Mouse (Mus musculus): ENCODE results near the gene Txnip. TPM values are rescaled to one million over a fixed set of nuclear protein-coding genes. Genes with fewer than 3 reads are reported as not detected.
A peak's percentile ranks its signal among the peaks of the same experiment; 100 is the strongest.

Gene Txnip
- polyA plus RNA-seq, 1 experiment: 719 TPM

DNA sequence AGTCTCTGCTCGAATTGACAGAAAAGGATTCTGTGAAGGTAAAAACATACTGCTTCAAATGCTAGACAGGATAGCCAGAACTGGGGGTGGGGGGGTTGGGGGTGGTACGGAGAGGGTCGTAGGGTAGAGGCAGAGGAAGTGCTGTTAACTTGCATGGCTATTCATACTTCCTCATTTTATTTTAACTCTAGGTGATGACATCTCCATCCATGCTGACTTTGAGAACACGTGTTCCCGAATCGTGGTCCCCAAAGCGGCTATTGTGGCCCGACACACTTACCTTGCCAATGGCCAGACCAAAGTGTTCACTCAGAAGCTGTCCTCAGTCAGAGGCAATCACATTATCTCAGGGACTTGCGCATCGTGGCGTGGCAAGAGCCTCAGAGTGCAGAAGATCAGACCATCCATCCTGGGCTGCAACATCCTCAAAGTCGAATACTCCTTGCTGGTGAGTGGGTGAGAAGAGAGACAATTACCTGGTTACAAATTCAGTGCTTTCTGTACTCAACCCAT, 1.7 kb downstream of the Txnip start:
- H3K36me3 ChIP-seq (ENCODE audit: control insufficient read depth, insufficient read depth, low read length): peaks cover 26% of the 10 kb centered on the region
- WGBS: 6% methylated on average over 12 of the region's 12 CpGs
- peak overlapping the region; percentile 88 for H3K4me3 ChIP-seq (ENCODE audit: control insufficient read depth, insufficient read depth, low read length)
- no peaks in the 10 kb centered on the region for H3K27me3 ChIP-seq (ENCODE audit: control insufficient read depth, insufficient read depth, low read length)
- H3K27ac ChIP-seq (ENCODE audit: control insufficient read depth, insufficient read depth, low read length): peak overlapping the region; percentile 6; the same call in 1 of the 2 replicates
- H3K4me1 ChIP-seq (replicated peaks; ENCODE audit: control insufficient read depth, insufficient read depth, low read length): peaks cover 50% of the 10 kb centered on the region
- no peak for DNase-seq
- TF ChIP-seq CTCF (IDR thresholded peaks at IDR 0.05; ENCODE audit: borderline replicate concordance, control insufficient read depth, extremely low read depth, insufficient read depth, low read length, poor library complexity): no peak
- TF ChIP-seq POLR2A (IDR thresholded peaks at IDR 0.05; ENCODE audit: control insufficient read depth, extremely low read depth, insufficient read depth, low read length, poor library complexity): no peak

- H3K36me3 ChIP-seq (ENCODE audit: control insufficient read depth, insufficient read depth, low read length): peaks cover 26% of the 10 kb centered on the region
- no peaks in the 10 kb centered on the region for H3K27me3 ChIP-seq (ENCODE audit: control insufficient read depth, insufficient read depth, low read length)
- peaks cover 52% of the 10 kb centered on the region for H3K4me1 ChIP-seq (replicated peaks; ENCODE audit: control insufficient read depth, insufficient read depth, low read length)
- H3K4me3 ChIP-seq (ENCODE audit: control insufficient read depth, insufficient read depth, low read length): peak overlapping the region; percentile 88
- 55% methylated on average over 23 of the region's 23 CpGs for WGBS
- DNase-seq: no peak
- TF ChIP-seq POLR2A (IDR thresholded peaks at IDR 0.05; ENCODE audit: control insufficient read depth, extremely low read depth, insufficient read depth, low read length, poor library complexity) (no peak), CTCF (IDR thresholded peaks at IDR 0.05; ENCODE audit: borderline replicate concordance, control insufficient read depth, extremely low read depth, insufficient read depth, low read length, poor library complexity) (no peak)
- H3K27ac ChIP-seq (ENCODE audit: control insufficient read depth, insufficient read depth, low read length): no peak overlapping the region; the same call in 1 of the 2 replicates
Observed at GRCm38 (mm10) chr3:96559911-96560850, 2.4 kb downstream of the Txnip start.

- 79% methylated on average over 9 of the region's 9 CpGs for WGBS
- DNase-seq: no peak
- H3K36me3 ChIP-seq (ENCODE audit: control insufficient read depth, insufficient read depth, low read length): peaks cover 26% of the 10 kb centered on the region
- H3K27ac ChIP-seq (ENCODE audit: control insufficient read depth, insufficient read depth, low read length): no peak overlapping the region
- peaks cover 49% of the 10 kb centered on the region for H3K4me1 ChIP-seq (replicated peaks; ENCODE audit: control insufficient read depth, insufficient read depth, low read length)
- peak overlapping the region; percentile 17 for H3K4me3 ChIP-seq (ENCODE audit: control insufficient read depth, insufficient read depth, low read length)
- H3K27me3 ChIP-seq (ENCODE audit: control insufficient read depth, insufficient read depth, low read length): no peaks in the 10 kb centered on the region
- TF ChIP-seq POLR2A (IDR thresholded peaks at IDR 0.05; ENCODE audit: control insufficient read depth, extremely low read depth, insufficient read depth, low read length, poor library complexity) (no peak), CTCF (IDR thresholded peaks at IDR 0.05; ENCODE audit: borderline replicate concordance, control insufficient read depth, extremely low read depth, insufficient read depth, low read length, poor library complexity) (no peak)
Observed at GRCm38 (mm10) chr3:96560881-96561668, 3.3 kb downstream of the Txnip start.

DNA sequence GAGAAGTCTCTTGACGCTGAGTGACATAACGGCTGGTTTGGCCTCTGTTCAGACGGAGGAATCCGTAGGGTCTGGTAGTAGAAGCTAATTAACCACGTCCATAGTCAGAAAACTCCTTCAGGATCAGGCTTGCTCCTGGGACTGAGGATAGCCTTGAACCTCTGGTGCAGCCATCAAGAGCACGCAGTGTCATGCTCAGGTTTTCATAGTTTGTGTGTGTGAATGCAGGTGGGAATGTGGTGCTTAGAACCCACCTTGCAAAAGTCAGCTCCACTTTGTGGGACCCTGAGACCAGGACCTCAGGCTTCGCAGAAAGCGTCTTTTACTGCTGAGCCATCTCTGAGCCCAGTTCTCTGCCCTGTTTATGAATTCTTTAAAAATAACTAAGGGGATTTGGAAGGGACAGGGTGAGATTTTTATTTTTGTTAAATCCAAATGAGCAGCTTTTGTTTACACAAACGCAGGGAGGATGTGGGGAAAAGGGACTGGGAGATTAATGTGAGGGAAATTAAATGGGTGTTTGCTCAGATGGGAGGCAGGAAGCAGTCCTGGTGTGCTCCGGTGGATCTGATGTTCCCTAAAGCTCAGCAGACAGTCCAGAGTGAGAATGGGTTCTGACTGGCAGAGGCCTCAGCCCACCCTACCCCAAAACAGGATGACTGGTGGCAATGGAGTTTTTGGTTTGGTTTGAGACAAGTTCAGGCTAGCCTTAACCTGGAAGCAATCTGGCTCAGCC, 4.4 kb downstream of the Txnip start:
- Histone ChIP-seq H3K36me3 (ENCODE audit: control insufficient read depth, insufficient read depth, low read length) (peaks cover 26% of the 10 kb centered on the region), H3K4me3 (ENCODE audit: control insufficient read depth, insufficient read depth, low read length) (no peak overlapping the region), H3K4me1 (replicated peaks; ENCODE audit: control insufficient read depth, insufficient read depth, low read length) (peaks cover 55% of the 10 kb centered on the region), H3K27me3 (ENCODE audit: control insufficient read depth, insufficient read depth, low read length) (no peaks in the 10 kb centered on the region), H3K27ac (ENCODE audit: control insufficient read depth, insufficient read depth, low read length) (no peak overlapping the region; the same call in 1 of the 2 replicates)
- no peak for DNase-seq
- WGBS: 81% methylated on average over 10 of the region's 10 CpGs
- TF ChIP-seq POLR2A (IDR thresholded peaks at IDR 0.05; ENCODE audit: control insufficient read depth, extremely low read depth, insufficient read depth, low read length, poor library complexity) (no peak), CTCF (IDR thresholded peaks at IDR 0.05; ENCODE audit: borderline replicate concordance, control insufficient read depth, extremely low read depth, insufficient read depth, low read length, poor library complexity) (no peak)

DNA sequence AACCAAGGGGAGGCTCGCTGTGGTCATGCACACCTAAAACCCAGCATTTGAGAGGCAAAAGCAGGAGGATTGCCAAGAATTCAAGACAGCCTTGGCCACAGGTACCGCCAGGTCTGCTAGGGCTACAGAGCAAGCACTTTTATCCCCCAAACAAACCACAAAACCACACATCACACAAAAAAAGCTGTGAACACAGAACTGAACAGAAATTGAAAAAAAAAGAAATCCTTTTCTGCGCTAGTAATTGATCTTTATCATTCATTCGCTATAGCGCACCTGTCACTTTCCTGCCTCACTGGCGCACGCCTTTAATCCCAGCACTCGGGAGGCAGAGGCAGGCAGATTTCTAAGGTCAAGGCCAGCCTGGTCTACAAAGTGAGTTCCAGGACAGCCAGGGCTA, 5.5 kb downstream of the Txnip start:
- peak; percentile 44 for DNase-seq

More for the DNA sequence above, 5.5 kb downstream of the Txnip start:
- Histone ChIP-seq H3K27me3 (ENCODE audit: control insufficient read depth, insufficient read depth, low read length) (no peaks in the 10 kb centered on the region), H3K36me3 (ENCODE audit: control insufficient read depth, insufficient read depth, low read length) (peaks cover 26% of the 10 kb centered on the region), H3K27ac (ENCODE audit: control insufficient read depth, insufficient read depth, low read length) (no peak overlapping the region), H3K4me1 (replicated peaks; ENCODE audit: control insufficient read depth, insufficient read depth, low read length) (peaks cover 61% of the 10 kb centered on the region), H3K4me3 (ENCODE audit: control insufficient read depth, insufficient read depth, low read length) (no peak overlapping the region)
- no peak for TF ChIP-seq POLR2A (IDR thresholded peaks at IDR 0.05; ENCODE audit: control insufficient read depth, extremely low read depth, insufficient read depth, low read length, poor library complexity)
- no peak for TF ChIP-seq CTCF (IDR thresholded peaks at IDR 0.05; ENCODE audit: borderline replicate concordance, control insufficient read depth, extremely low read depth, insufficient read depth, low read length, poor library complexity)
- 6% methylated on average over 8 of the region's 8 CpGs for WGBS
